Mouse (Mus musculus) hindbrain, embryonic 14.5 days (tissue): ENCODE data around the gene Fcer1a. TPM values are rescaled to one million over a fixed set of nuclear protein-coding genes. Genes with fewer than 3 reads are reported as not detected.
"Not testable (repeated sequence)": the region's sequence is repeated elsewhere in the genome, so short reads cannot be mapped to it uniquely, and the experiment has no call there.

ENCODE experiments used
- ATAC-seq: fragments of 200-750 bp; cut with Nextera tagmentation; 2 replicates; pipeline ENCODE4 v1.8.0; 2017; ENCODE audit warnings: moderate number of reproducible peaks, mild to moderate bottlenecking, moderate TSS enrichment, moderate library complexity; ENCODE audit not compliant: low FRiP score
- DNase-seq: peaks from one replicate; pipeline ENCODE4 v3.0.0-alpha.2; 2015; ENCODE audit warnings: low spot score
- H3K27ac ChIP-seq: fragments of 300-500 bp; sonication (generic); 2 replicates; pipeline ENCODE4 v1.5.1; 2014; ENCODE audit warnings: mild to moderate bottlenecking, moderate library complexity
- H3K27me3 ChIP-seq: fragments of 300-500 bp; sonication (generic); 2 replicates; pipeline ENCODE4 v1.6.1; 2014; ENCODE audit warnings: mild to moderate bottlenecking, low read length, mixed read lengths; ENCODE audit not compliant: control insufficient read depth, insufficient read depth
- H3K36me3 ChIP-seq: fragments of 300-500 bp; sonication (generic); replicated peaks from 2 replicates; pipeline ENCODE4 v1.6.1; 2014; ENCODE audit not compliant: control insufficient read depth, insufficient read depth
- H3K4me1 ChIP-seq: fragments of 300-500 bp; sonication (generic); replicated peaks from 2 replicates; pipeline ENCODE4 v1.6.1; 2014; ENCODE audit warnings: antibody characterized with exemption, low read length, mixed read lengths; ENCODE audit not compliant: control insufficient read depth, insufficient read depth
- H3K4me2 ChIP-seq: fragments of 300-500 bp; sonication (generic); replicated peaks from 2 replicates; pipeline ENCODE4 v1.6.1; 2014; ENCODE audit warnings: mild to moderate bottlenecking, moderate library complexity
- H3K4me3 ChIP-seq: fragments of 300-500 bp; sonication (generic); replicated peaks from 2 replicates; pipeline ENCODE4 v1.5.1; 2014; ENCODE audit warnings: mild to moderate bottlenecking, low read length
- H3K9ac ChIP-seq: fragments of 300-500 bp; sonication (generic); 2 replicates; pipeline ENCODE4 v1.6.1; 2014
- H3K9me3 ChIP-seq: fragments of 300-500 bp; sonication (generic); 2 replicates; pipeline ENCODE4 v1.6.1; 2016; ENCODE audit warnings: low read length; ENCODE audit not compliant: control insufficient read depth
- WGBS: fragments of 180-500 bp; shearing (Covaris S2); extraction: QIAGEN DNeasy Blood & Tissue Kit; methylation state at CpG from one replicate; pipeline ENCODE4 v1.1.7; 2014; 5-methylcytosine and 5-hydroxymethylcytosine counted together
- polyA plus RNA-seq: library from polyadenylated mRNA; unstranded; fragments of >200 nt; fragmentation: Nextera tagmentation; extraction: Ambion mirVana; gene quantifications from 2 replicates; pipeline ENCODE4 v1.2.1, GENCODE M21; 2014

The Fcer1a gene
- not detected in 2 replicates for polyA plus RNA-seq

- no peak for ATAC-seq
- 89% methylated on average over 2 of the region's 2 CpGs for WGBS
Measured at GRCm38 (mm10) chr1:173227081-173227480, at the start of gene Fcer1a. TSS of gene Fcer1a (minus strand) at chr1:173227214.

GRCm38 (mm10) chr1:173265701-173266100 lies 38.7 kb upstream of the Fcer1a start, which contains the start of gene Olfr418:
TSS of gene Olfr418 (plus strand) at chr1:173266001.
- DNase-seq (no peak), ATAC-seq (no peak)
- no peak within 1 kb of the TSS for H3K27ac ChIP-seq
- no peak within 1 kb of the TSS for H3K4me3 ChIP-seq
- no peaks in the 10 kb centered on the region for H3K9me3 ChIP-seq
- no peaks in the 10 kb centered on the region for H3K36me3 ChIP-seq
- no peak within 1 kb of the TSS for H3K9ac ChIP-seq
- no peaks in the 10 kb centered on the region for H3K27me3 ChIP-seq
- H3K4me2 ChIP-seq, result no peak within 1 kb of the TSS
- H3K4me1 ChIP-seq, result no peaks in the 10 kb centered on the region

More at GRCm38 (mm10) chr1:173227081-173227480, at the start of gene Fcer1a:
- no peak within 1 kb of the TSS for H3K9ac ChIP-seq
- no peaks in the 10 kb centered on the region for H3K9me3 ChIP-seq
- no peak for DNase-seq
- H3K4me3 ChIP-seq, result no peak within 1 kb of the TSS
- H3K4me1 ChIP-seq, result no peaks in the 10 kb centered on the region
- H3K4me2 ChIP-seq, result no peak within 1 kb of the TSS
- no peaks in the 10 kb centered on the region for H3K36me3 ChIP-seq
- H3K27ac ChIP-seq, result no peak within 1 kb of the TSS
- no peaks in the 10 kb centered on the region for H3K27me3 ChIP-seq

- H3K27ac ChIP-seq, result no peak overlapping the region
- no peaks in the 10 kb centered on the region for H3K36me3 ChIP-seq
- no peaks in the 10 kb centered on the region for H3K9me3 ChIP-seq
- no peak overlapping the region for H3K4me3 ChIP-seq
- no peaks in the 10 kb centered on the region for H3K27me3 ChIP-seq
- no peak for ATAC-seq
- H3K4me2 ChIP-seq, result no peak overlapping the region
- H3K9ac ChIP-seq, result no peak overlapping the region
- DNase-seq, result no peak
- 94% methylated on average over 3 of the region's 3 CpGs for whole genome bisulfite sequencing
- no peaks in the 10 kb centered on the region for H3K4me1 ChIP-seq
Measured at GRCm38 (mm10) chr1:173249888-173250287, 22.9 kb upstream of the Fcer1a start.

GRCm38 (mm10) chr1:173237004-173237403 lies 10.0 kb upstream of the Fcer1a start:
- H3K9me3 ChIP-seq, ATAC-seq, H3K4me1 ChIP-seq, H3K4me3 ChIP-seq, H3K27me3 ChIP-seq, H3K27ac ChIP-seq, H3K9ac ChIP-seq, DNase-seq, H3K4me2 ChIP-seq, H3K36me3 ChIP-seq: not testable (repeated sequence)
- 82% methylated on average over 1 of the region's 1 CpGs for WGBS

GRCm38 (mm10) chr1:173216481-173216880 lies 10.5 kb downstream of the Fcer1a start:
- no peaks in the 10 kb centered on the region for H3K27me3 ChIP-seq
- H3K4me1 ChIP-seq, result no peaks in the 10 kb centered on the region
- no peak overlapping the region for H3K9ac ChIP-seq
- no peak overlapping the region for H3K27ac ChIP-seq
- no peak for DNase-seq
- ATAC-seq, result no peak
- 95% methylated on average over 3 of the region's 3 CpGs for WGBS
- H3K9me3 ChIP-seq, result no peaks in the 10 kb centered on the region
- H3K36me3 ChIP-seq, result no peaks in the 10 kb centered on the region
- H3K4me2 ChIP-seq, result no peak overlapping the region
- no peak overlapping the region for H3K4me3 ChIP-seq

- H3K4me2 ChIP-seq, result no peak within 1 kb of the TSS
- H3K4me1 ChIP-seq, result no peaks in the 10 kb centered on the region
- WGBS, result 87% methylated on average over 5 of the region's 5 CpGs
- no peak within 1 kb of the TSS for H3K9ac ChIP-seq
- H3K36me3 ChIP-seq, result no peaks in the 10 kb centered on the region
- ATAC-seq, result no peak
- no peak for DNase-seq
- no peak within 1 kb of the TSS for H3K4me3 ChIP-seq
- no peaks in the 10 kb centered on the region for H3K27me3 ChIP-seq
- no peak within 1 kb of the TSS for H3K27ac ChIP-seq
- 0 out of 2 replicates have a peak, but pooled peaks cover 5% of the 10 kb centered on the region for H3K9me3 ChIP-seq
Measured at GRCm38 (mm10) chr1:173212092-173212491, 14.9 kb downstream of the Fcer1a start, which contains the start of gene Olfr1404. TSS of gene Olfr1404 (plus strand) at chr1:173212392.

- Histone ChIP-seq H3K9ac (no peak within 1 kb of the TSS), H3K4me1 (no peaks in the 10 kb centered on the region), H3K27ac (no peak within 1 kb of the TSS), H3K36me3 (no peaks in the 10 kb centered on the region), H3K4me3 (no peak within 1 kb of the TSS), H3K4me2 (no peak within 1 kb of the TSS), H3K27me3 (no peaks in the 10 kb centered on the region), H3K9me3 (0 out of 2 replicates have a peak, but pooled peaks cover 5% of the 10 kb centered on the region)
- WGBS, result 69% methylated on average over 5 of the region's 5 CpGs
- DNase-seq (no peak), ATAC-seq (no peak)
Measured at GRCm38 (mm10) chr1:173197508-173197907, 29.5 kb downstream of the Fcer1a start, which contains the start of gene Olfr218. TSS of gene Olfr218 (plus strand) at chr1:173197808.

- no peak overlapping the region for H3K9ac ChIP-seq
- no peak overlapping the region for H3K27ac ChIP-seq
- H3K36me3 ChIP-seq, result no peaks in the 10 kb centered on the region
- no peak overlapping the region for H3K4me2 ChIP-seq
- ATAC-seq (no peak), DNase-seq (no peak)
- 88% methylated on average over 2 of the region's 2 CpGs for WGBS
- H3K4me1 ChIP-seq, result no peaks in the 10 kb centered on the region
- no peak overlapping the region for H3K4me3 ChIP-seq
- 0 out of 2 replicates have a peak, but pooled peaks cover 5% of the 10 kb centered on the region for H3K9me3 ChIP-seq
- H3K27me3 ChIP-seq, result no peaks in the 10 kb centered on the region
Measured at GRCm38 (mm10) chr1:173196359-173196758, 30.7 kb downstream of the Fcer1a start.

GRCm38 (mm10) chr1:173192059-173192458 lies 35.0 kb downstream of the Fcer1a start:
- 85% methylated on average over 3 of the region's 3 CpGs for WGBS
- Histone ChIP-seq H3K36me3 (no peaks in the 10 kb centered on the region), H3K4me1 (no peaks in the 10 kb centered on the region), H3K4me2 (no peak overlapping the region), H3K27me3 (no peaks in the 10 kb centered on the region), H3K9ac (no peak overlapping the region), H3K27ac (no peak overlapping the region), H3K4me3 (no peak overlapping the region), H3K9me3 (0 out of 2 replicates have a peak, but pooled peaks cover 5% of the 10 kb centered on the region)
- ATAC-seq (no peak), DNase-seq (no peak)

- WGBS, result 73% methylated on average over 3 of the region's 3 CpGs
- no peaks in the 10 kb centered on the region for H3K27me3 ChIP-seq
- H3K4me1 ChIP-seq, result no peaks in the 10 kb centered on the region
- H3K36me3 ChIP-seq, result no peaks in the 10 kb centered on the region
- DNase-seq (no peak), ATAC-seq (no peak)
- H3K4me2 ChIP-seq, result no peak within 1 kb of the TSS
- 0 out of 2 replicates have a peak, but pooled peaks cover under 1% of the 10 kb centered on the region for H3K9me3 ChIP-seq
- H3K4me3 ChIP-seq, result no peak within 1 kb of the TSS
- H3K27ac ChIP-seq, result no peak within 1 kb of the TSS
- no peak within 1 kb of the TSS for H3K9ac ChIP-seq
Measured at GRCm38 (mm10) chr1:173190540-173190939, 36.5 kb downstream of the Fcer1a start, which contains the start of gene Olfr1406. TSS of gene Olfr1406 (minus strand) at chr1:173190640.
